Mouse (Mus musculus) cerebellum, postnatal 10 days (tissue): ENCODE results near the gene Togaram2.
A peak's percentile ranks its signal among the peaks of the same experiment; 100 is the strongest.
"Not testable (repeated sequence)": the region's sequence is repeated elsewhere in the genome, so short reads cannot be mapped to it uniquely, and the experiment has no call there.

Experiments used
- DNase-seq, 2 experiments: peaks; one replicate each; pipeline ENCODE4 v3.0.0; 2021; ENCODE audit warnings: mixed read lengths in 2 of 2

Gene Togaram2

GRCm38 (mm10) chr17:71742156-71742555, 69.1 kb downstream of the Togaram2 start:
- no peak for DNase-seq

GRCm38 (mm10) chr17:71742935-71743334, 69.9 kb downstream of the Togaram2 start:
- DNase-seq, result no peak

DNA sequence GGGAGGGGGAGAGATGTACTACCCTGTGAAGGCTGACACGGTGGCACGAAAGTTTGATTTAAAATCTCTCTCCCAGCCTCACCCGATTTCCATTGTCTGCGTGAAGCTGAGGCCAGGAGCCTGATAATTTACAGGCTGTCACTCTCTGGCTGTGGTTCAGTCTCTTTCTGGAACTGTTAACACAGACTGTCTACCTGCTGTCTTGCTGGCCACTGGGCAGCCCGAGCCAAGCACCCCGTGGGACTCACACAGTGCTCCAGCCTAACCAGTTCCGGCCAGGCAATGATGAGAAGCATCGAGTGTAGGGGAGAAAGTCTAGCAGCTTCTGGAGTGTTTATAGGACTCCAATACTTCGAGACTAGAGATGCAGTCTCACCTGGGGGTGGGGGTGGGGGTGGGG, 73.1 kb downstream of the Togaram2 start:
- DNase-seq, result peak; percentile 82 to 89

DNA sequence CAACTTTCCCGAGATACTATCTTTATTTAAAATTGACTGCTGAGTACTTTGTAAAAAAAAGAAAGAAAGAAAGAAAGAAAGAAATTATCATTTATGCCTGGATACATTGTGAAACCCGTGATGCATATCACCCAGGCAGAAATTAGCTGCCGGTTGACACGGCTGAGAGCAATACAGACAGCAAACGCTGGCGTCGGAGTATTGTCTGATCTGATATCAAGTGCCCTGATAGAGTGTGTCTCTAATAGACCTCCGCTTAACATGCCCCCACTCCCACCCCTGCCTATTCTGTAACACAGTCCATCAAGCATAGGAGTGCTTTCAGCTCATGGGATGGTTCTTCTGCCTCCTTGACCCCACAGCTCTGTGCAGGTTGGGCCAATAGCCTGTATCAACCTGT, 74.5 kb downstream of the Togaram2 start:
- DNase-seq, result no peak

DNA sequence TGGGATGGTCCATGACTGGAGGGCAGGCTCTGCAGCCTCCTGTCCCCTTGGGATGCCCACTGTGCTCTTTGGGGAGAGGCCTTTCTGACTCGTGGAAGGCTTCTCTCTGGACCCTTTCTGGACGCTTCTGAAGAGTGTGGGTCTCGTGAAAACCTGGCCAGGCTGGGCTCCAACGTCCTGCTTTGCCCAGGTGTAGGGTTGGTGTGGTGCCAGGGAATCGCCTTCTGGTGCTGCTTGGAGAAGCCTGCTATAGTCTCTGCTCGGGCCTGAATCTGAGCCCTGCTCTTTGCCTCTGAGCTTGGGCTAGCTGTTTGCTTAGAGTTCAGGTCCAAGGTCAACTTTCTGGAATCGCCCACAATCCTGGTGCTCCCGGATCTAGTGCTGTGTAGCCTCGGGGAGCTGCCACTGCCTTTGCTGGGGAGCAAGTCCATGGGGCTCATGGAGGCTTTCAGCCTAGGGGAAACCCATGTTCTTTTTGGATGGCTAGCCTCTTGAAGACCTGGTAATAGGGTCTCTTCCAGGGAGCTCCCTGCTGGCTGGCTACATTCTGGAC, 76.6 kb downstream of the Togaram2 start:
- peak; percentile 87 to 89 for DNase-seq

DNA sequence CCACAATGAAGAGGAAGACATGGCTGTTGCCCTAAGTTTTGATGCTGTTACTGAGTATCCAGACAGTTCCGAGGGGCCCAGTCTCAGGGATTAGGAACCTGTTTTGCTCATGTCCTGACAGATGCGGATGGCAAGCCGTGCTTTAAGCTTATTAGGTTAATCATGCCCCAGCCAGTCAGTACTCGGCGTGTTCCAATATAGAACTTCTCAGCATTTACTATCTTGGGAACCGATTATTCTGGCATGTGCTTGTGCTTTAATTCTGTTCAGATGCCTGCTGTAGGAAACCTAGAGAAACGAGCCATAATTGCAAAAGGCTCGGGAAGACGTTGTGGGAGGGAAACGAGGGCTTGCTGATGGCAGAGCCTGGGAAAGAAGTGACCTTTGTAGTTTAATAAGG, 79.8 kb downstream of the Togaram2 start, which contains the start of gene Pcare:
TSS of gene Pcare (minus strand) at position 64 of the 400 bp plus-strand sequence.
- DNase-seq, result no peak

- DNase-seq, result no peak
These were observed 87.5 kb downstream of the Togaram2 start for GRCm38 (mm10) chr17:71760536-71760935.

DNA sequence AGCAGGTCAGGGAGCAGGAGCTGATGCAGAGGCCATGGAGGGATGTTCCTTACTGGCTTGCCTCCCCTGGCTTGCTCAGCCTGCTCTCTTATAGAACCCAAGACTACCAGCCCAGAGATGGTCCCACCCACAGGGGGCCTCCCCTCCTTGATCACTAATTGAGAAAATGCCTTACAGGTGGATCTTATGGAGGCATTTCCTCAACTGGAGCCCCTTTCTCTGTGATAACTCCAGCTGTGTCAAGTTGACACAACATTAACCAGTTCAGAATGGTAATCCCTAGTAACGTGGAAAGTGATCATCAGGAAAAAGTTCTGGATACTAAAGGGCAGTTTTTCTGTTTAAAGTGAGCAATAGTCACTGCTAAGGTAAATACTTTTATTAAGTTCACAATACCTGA, 95.1 kb downstream of the Togaram2 start, which contains the start of gene Clip4:
TSS of gene Clip4 (plus strand) at position 301 of the 400 bp plus-strand sequence.
- DNase-seq, result not testable (repeated sequence)

- DNase-seq, result peak in 1 of 2 experiments; percentile 16
These were observed 96.5 kb downstream of the Togaram2 start for GRCm38 (mm10) chr17:71769564-71769963.

DNA sequence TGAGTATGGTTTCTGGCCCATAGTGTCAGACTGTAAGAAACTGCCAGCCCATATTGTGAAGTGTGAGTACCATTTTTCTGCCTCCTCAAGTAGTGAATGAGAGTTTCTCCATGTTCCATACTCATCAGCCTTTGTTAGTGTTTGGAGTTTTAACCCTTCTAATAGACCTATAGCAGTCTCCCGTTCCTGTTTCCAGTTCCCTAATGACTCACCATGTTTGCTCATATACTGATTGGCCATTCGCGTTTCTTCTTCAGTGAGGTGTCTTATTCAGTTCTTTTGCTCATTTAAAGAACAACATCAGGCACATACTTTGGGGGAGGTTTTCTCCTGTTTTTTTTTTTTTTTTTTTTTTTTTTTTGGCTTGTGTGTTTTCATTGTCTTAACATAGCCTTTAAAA, 97.6 kb downstream of the Togaram2 start:
- no peak for DNase-seq

GRCm38 (mm10) chr17:71774173-71774572, 101.1 kb downstream of the Togaram2 start:
- no peak for DNase-seq

GRCm38 (mm10) chr17:71775279-71775678, 102.2 kb downstream of the Togaram2 start:
- no peak for DNase-seq

GRCm38 (mm10) chr17:71778696-71779095, 105.6 kb downstream of the Togaram2 start:
- DNase-seq, result peak in 1 of 2 experiments; percentile 17
